Comparison of ENCODE assay signal across 9 mouse cellular contexts in genomic region chr6:63257876-63258275, GRCm38 (mm10). TPM values are rescaled to one million over a fixed set of nuclear protein-coding genes. Genes with fewer than 3 reads are reported as not detected.
DNase-seq lines count a peak whose midpoint lies in the region; ATAC-seq and TF ChIP-seq lines count a peak whose summit lies in the region.
"Had no signal": no experiment of that assay in that cellular context is flagged by ENCODE, and none has a peak within 500 bp of the region (broad histone marks: within the 10 kb centered on the region; RNA-seq: fewer than 3 reads in every experiment).

No protein-coding gene starts in this region.

- no peak overlapping the region; the same call in 1 of the 2 replicates for H3K4me3 ChIP-seq in ES-Bruce4 (ENCODE audit: low read depth, low read length)
- peak overlapping the region; percentile 68 for H3K4me3 ChIP-seq in embryonic facial prominence, embryonic 14.5 days (ENCODE audit: low read depth, low read length)
- H3K4me3 ChIP-seq in neural tube, embryonic 15.5 days (replicated peaks), result peak overlapping the region; percentile 75

- TF ChIP-seq CTCF in ES-Bruce4 (IDR thresholded peaks at IDR 0.05; ENCODE audit: low read depth, low read length), result no peak

- H3K9ac ChIP-seq in ES-Bruce4 (ENCODE audit: low read depth, poor library complexity, severe bottlenecking), result peak overlapping the region; percentile 48; the same call in 1 of the 2 replicates
- H3K9ac ChIP-seq in embryonic facial prominence, embryonic 14.5 days (ENCODE audit: low read depth, low read length), result peak overlapping the region; percentile 58
- H3K9ac ChIP-seq in neural tube, embryonic 15.5 days (replicated peaks), result peak overlapping the region; percentile 77

- ATAC-seq in embryonic facial prominence, embryonic 14.5 days (ENCODE audit: low read depth), result no peak
- no peak for ATAC-seq in neural tube, embryonic 15.5 days (ENCODE audit: low FRiP score)

- intact Hi-C loops in left cerebral cortex, postnatal 14 days (cut with DNase I), result loop anchor here (5.0 to 10.0 kb wide), 2 partner anchors 1389 to 1903 kb away; no protein-coding TSS in a partner anchor

- H3K4me1 ChIP-seq in ES-Bruce4 (ENCODE audit: control insufficient read depth, insufficient read depth, low read length), result no peaks in the 10 kb centered on the region
- H3K4me1 ChIP-seq in embryonic facial prominence, embryonic 14.5 days (ENCODE audit: control insufficient read depth, insufficient read depth, low read length), result peaks cover 4% of the 10 kb centered on the region; the same call in 1 of the 2 replicates
- H3K4me1 ChIP-seq in neural tube, embryonic 15.5 days, result peaks cover 20% of the 10 kb centered on the region

- H3K4me2 ChIP-seq in embryonic facial prominence, embryonic 14.5 days (ENCODE audit: low read depth, low read length), result peak overlapping the region; percentile 96
- peak overlapping the region; percentile 84 for H3K4me2 ChIP-seq in neural tube, embryonic 15.5 days

- peaks cover 19% of the 10 kb centered on the region for H3K27me3 ChIP-seq in ES-Bruce4 (ENCODE audit: control insufficient read depth, insufficient read depth, low read length, poor library complexity, severe bottlenecking)
- peaks cover 48% of the 10 kb centered on the region for H3K27me3 ChIP-seq in embryonic facial prominence, embryonic 14.5 days (replicated peaks; ENCODE audit: control insufficient read depth, insufficient read depth, low read length)
- H3K27me3 ChIP-seq in neural tube, embryonic 15.5 days (replicated peaks), result no peaks in the 10 kb centered on the region

- 1% methylated on average over 11 of the region's 11 CpGs for WGBS in embryonic facial prominence, embryonic 14.5 days
- WGBS in neural tube, embryonic 15.5 days, result under 1% methylated on average over 11 of the region's 11 CpGs

- TF ChIP-seq POLR2A in ES-Bruce4 (IDR thresholded peaks at IDR 0.05; ENCODE audit: insufficient read depth, low read length), result no peak

- no peaks in the 10 kb centered on the region for H3K9me3 ChIP-seq in ES-Bruce4 (replicated peaks; ENCODE audit: control insufficient read depth, insufficient read depth, low read length, poor library complexity, severe bottlenecking)
- H3K9me3 ChIP-seq in embryonic facial prominence, embryonic 14.5 days (ENCODE audit: control insufficient read depth, low read length), result no peaks in the 10 kb centered on the region
- H3K9me3 ChIP-seq in neural tube, embryonic 15.5 days (replicated peaks), result no peaks in the 10 kb centered on the region

- no peak for TF ChIP-seq EP300 in ES-Bruce4 (IDR thresholded peaks at IDR 0.05; ENCODE audit: insufficient read depth, low read depth, low read length)

- no peak overlapping the region for H3K27ac ChIP-seq in ES-Bruce4 (ENCODE audit: insufficient read depth, low read length)
- H3K27ac ChIP-seq in embryonic facial prominence, embryonic 14.5 days (replicated peaks; ENCODE audit: low read depth, low read length), result no peak overlapping the region
- H3K27ac ChIP-seq in neural tube, embryonic 15.5 days (replicated peaks), result peak overlapping the region; percentile 83

- H3K36me3 ChIP-seq in ES-Bruce4 (ENCODE audit: control insufficient read depth, insufficient read depth, low read length, poor library complexity, severe bottlenecking), result no peaks in the 10 kb centered on the region
- H3K36me3 ChIP-seq in embryonic facial prominence, embryonic 14.5 days (ENCODE audit: control insufficient read depth, insufficient read depth, low read length), result no peaks in the 10 kb centered on the region
- no peaks in the 10 kb centered on the region for H3K36me3 ChIP-seq in neural tube, embryonic 15.5 days

- peak; percentile 1 for DNase-seq in adrenal gland, postnatal 25 days
- DNase-seq in adrenal gland, postnatal 14 days, result no peak
- peak; percentile 4 for DNase-seq in embryonic facial prominence, embryonic 14.5 days (ENCODE audit: low spot score)
- DNase-seq in left cerebral cortex, postnatal 14 days (ENCODE audit: low spot score in 2 of 2), result peak; percentile 6 to 9
- DNase-seq in thymus, postnatal 0 days (ENCODE audit: low spot score), result no peak
- DNase-seq in ovary, postnatal 14 days (ENCODE audit: low spot score), result no peak

RNA-seq across cellular contexts. Expression of gene Grid2, which starts 2.2 kb away (rescaled TPM):
- 0.06 and 0.57 TPM in 2 replicates for total RNA-seq in adrenal gland, postnatal 25 days (2021)
- total RNA-seq in adrenal gland, postnatal 14 days (2021), result 0.15 and 0.41 TPM in 2 replicates
- polyA plus RNA-seq in ES-Bruce4 (2011; ENCODE audit: insufficient read depth, insufficient read length, low read depth, missing spikeins), result 0.15 TPM in 1 of 2 replicates, not detected in the other
- polyA plus RNA-seq in embryonic facial prominence, embryonic 14.5 days (2014; fragmentation: Nextera tagmentation; extraction: Ambion mirVana), result 2.1 and 2.4 TPM in 2 replicates
- total RNA-seq in left cerebral cortex, postnatal 14 days (2021), result 10 to 100 TPM; 23.2 to 23.9 TPM
- polyA plus RNA-seq in neural tube, embryonic 15.5 days (2015; fragmentation: Nextera tagmentation; extraction: Ambion mirVana), result 11.5 and 14.8 TPM in 2 replicates
- 0.09 and 0.15 TPM in 2 replicates for polyA plus RNA-seq in thymus, postnatal 0 days (2015; fragmentation: Nextera tagmentation; extraction: Ambion mirVana)
- total RNA-seq: common myeloid progenitor, adult 5-6 weeks had no signal

Comparison
In these comparisons a context has a peak if more than half of its experiments do, and no peak if none do; other contexts are left out.
1. DNase-seq: peak in adrenal gland, postnatal 25 days (single experiment), embryonic facial prominence, embryonic 14.5 days (single experiment) and left cerebral cortex, postnatal 14 days (2 of 2); none in adrenal gland, postnatal 14 days (single experiment), thymus, postnatal 0 days (single experiment) and ovary, postnatal 14 days (single experiment).
2. Peak in every context shown above with its lines, with median percentiles within 50 percentile points of each other: H3K9ac ChIP-seq.